Mouse (Mus musculus) B cell, adult 2 months (primary cell): ENCODE measurements around the gene Gm26727.
"Not testable (repeated sequence)": the region's sequence is repeated elsewhere in the genome, so short reads cannot be mapped to it uniquely, and the experiment has no call there.

Experiments used
- DNase-seq, 2 experiments: peaks; one replicate each; pipeline ENCODE4 v3.0.0; 2022

The Gm26727 gene

DNA sequence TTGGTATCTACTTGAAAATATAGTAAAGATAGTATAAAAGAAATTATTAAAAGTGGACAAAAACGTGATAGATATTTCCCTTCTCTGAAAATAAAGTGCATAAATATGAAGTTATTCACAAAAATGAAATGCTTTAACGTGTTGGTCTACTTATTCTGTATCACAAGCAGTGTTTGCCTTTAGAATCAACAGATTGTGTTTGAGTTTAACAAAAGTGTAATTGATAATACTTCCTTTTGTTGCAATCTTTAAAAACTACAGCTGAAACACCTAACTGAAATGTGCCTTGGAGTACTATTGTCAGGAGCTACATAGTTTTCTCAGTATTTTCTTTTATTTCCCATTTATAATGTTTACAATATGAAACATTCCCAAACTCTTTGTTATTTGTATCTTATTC, at the start of gene Gm26727:
TSS of gene Gm26727 (minus strand) at position 101 of the 400 bp plus-strand sequence.
- no peak for DNase-seq

DNA sequence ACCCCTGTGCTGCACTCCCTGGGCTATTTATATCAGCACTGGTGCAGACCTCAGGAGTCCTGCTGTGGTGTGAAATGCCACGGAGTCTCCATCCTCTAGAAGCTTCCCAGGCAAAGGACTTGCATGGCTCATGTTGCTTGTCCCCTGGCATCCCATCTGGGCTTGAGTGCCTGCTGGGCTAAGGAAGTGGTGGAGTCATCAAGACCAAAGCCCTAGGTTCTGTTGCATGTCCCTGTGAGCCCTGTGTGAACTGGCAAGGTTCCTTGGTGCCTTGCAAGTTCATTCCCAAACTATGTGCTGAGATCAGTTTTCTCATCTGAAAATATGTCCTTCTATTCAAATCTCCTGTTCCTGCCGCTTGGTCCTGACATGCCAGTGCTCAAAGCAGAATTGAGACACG, 48.1 kb upstream of the Gm26727 start:
- no peak for DNase-seq

DNA sequence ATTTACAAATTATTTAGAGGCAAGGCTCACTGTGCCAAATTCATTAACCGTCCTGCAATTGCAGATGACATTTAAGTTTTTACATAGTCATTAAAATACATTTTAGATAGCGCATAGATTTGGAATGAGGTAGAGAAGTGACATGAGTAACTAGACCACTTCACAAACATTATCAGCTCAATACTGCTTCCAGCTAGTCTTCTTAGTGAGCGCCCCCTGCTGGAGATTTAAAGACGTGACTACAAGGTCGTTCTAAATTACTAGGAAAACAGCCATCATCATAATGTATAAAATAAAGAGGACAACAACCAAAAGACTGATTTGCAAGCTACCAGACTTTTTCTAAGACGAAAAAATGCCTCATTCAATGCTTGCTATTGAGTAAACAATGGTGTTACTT, 44.8 kb upstream of the Gm26727 start:
- no peak for DNase-seq

DNA sequence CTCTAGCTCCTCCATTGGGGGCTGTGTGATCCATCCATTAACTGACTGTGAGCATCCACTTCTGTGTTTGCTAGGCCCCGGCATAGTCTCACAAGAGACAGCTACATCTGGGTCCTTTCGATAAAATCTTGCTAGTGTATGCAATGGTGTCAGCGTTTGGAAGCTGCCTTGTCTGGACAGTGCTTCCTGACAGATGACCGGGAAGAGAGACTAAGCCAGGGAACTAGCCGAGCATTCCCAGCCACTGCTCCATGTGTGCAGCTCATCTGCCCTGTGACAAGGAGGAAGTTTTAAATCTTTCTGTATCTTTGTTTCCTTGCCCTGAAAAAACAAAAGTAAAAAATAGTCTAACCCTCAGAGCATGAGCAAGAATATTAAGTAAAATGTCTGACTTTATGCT, 37.0 kb upstream of the Gm26727 start:
- DNase-seq: not testable (repeated sequence)

DNA sequence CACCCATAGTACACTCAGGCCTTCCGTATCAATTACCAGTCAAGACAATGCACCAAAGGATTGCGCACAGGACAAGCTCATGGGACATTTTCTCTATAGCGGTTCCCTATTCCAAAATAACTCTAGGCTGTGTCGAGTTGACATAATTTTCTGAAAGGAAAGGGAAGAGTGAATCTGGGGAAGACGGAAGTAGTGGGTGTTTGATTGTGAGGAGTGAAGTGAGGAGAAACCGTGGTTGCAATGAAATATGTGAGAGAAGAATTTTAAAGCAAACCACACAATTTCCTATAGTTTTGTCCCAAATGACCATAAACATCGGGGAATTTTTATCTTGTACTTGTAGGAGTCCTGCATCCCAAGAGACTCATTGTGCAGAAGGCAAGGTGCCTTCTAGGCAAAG, 34.1 kb upstream of the Gm26727 start:
- DNase-seq: no peak

DNA sequence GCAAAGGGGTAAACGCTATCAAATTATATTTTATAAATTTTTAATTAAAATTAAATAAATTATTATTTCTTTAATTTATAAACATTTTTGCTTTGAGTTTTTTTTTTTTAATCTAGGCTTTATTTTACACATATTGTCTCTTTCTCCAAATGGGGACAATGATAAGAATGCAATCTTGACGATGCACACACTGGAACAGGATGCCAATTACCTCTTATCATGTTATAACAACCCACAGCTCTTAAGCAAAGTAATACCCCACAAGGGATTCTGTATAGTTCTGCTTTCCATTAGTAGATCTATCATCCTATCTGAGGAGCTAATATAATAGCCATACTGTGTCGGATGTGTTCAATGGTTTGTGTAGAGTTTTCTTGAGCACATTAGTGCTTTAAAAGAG, 27.9 kb upstream of the Gm26727 start:
- DNase-seq: no peak

DNA sequence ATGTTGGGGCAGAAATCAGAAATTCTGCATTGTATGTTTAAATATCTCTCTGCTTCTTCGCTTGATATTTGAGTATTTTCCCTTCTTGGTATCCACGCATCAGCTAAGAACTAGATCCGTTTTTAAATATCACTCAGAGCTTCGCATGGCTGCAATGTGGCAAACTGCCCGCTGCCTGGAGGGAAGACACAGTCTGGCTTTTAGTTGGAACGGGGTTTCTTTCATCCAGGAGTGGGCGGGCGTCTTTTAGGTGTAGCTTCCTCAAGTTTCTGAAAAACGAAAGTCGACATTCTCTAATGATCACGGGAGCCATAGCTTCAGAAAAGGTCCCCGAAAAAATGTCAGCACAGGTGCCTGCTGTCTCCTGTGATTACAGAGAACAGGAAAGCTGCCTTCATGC, 14.2 kb upstream of the Gm26727 start:
- DNase-seq: no peak

DNA sequence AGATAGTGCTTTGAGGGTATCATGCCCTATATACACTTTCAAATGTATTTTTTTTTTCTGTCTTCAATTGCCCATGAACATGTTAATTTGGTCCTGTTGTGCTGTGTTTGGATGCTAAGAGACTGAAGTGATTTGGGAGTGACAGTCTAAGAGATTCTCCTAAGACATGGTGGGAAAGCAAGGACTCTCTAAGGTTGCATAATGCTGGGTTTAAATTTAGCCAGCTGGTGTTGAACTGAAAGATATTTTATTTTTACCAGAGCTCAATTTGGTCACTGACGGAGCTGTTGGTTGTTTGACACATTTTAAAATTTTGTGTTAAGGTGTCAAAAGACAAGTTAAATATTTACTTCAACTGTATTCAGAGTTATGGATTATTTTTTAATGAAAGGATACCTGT, 13.8 kb upstream of the Gm26727 start:
- DNase-seq: no peak

DNA sequence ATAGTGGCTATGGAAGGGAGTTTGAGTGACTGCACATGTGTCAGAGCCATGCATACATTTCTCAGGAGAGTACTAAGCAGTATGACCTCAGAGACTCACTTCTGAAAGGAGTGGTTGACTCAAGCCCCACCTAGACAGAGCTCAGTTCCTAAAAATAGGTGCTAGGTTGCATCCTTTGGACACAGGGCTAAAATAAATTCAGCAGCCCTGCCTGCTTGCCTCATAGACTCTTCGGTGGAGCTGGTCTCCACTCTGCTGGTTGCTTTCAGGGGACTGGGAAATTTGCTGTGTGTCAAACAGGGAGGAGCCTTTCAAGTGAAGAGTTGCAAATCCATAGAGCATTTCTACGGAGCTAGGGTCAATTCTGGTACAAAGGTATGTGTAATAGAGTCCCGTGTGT, 12.8 kb upstream of the Gm26727 start, which contains the start of gene Xirp2:
TSS of gene Xirp2 (plus strand) at position 223 of the 400 bp plus-strand sequence.
- no peak for DNase-seq

DNA sequence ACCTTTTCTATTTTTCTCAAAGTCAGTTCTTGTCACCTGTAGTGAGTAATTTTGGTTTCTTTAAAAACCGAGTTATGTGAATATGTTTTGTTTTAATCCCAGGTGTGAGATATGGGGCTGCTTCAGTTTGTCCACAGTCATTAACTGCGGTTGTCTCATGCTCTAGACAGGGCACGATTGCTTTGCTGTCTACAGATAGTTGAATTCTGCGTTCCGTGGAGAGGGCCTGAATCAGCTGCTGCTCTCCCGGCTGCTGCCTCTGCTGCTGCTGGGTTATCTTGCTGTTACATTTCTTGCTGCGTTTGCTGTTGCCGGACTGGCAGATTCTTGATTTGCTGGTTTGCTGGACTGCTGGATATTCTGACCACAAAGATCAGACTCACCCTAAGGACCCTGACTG, 5.3 kb upstream of the Gm26727 start:
- no peak for DNase-seq

DNA sequence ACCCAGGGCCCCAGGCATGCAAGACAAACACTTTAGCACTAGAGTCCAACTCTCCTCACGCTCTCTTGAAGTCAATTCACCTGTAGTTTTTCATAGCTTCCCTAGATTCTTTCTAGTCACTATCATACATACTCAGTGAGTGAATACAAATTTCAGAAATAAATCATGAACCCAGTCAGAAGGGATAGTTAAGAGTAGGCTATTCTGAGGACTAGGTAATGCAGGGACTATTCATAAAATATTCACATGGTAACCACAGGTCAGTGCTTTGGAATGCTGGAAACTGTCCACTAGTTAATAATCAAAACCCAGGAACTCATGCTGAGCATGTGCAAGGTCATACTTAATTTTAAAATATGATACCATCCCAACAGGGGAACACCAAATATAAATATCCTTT, 10.2 kb downstream of the Gm26727 start:
- no peak for DNase-seq

DNA sequence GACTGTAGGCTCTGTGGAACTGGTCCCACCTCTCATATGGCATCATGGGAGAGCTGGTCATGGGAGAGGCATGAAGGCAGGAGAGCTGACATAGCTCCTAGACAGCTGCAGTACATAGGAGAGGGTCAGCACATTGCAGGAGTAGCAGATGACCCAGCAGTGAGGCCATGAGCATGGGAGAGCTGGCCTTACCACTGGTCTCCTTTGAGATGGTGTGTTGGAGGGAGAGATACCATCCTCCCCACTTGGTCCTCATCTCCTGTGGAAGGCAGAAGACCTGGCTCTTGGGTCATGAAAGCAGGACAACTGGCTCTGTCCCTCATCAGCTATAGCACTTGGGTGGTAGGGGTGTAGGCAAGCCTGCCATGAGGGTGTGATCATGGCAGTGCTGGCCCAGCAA, 12.1 kb downstream of the Gm26727 start:
- DNase-seq: no peak

DNA sequence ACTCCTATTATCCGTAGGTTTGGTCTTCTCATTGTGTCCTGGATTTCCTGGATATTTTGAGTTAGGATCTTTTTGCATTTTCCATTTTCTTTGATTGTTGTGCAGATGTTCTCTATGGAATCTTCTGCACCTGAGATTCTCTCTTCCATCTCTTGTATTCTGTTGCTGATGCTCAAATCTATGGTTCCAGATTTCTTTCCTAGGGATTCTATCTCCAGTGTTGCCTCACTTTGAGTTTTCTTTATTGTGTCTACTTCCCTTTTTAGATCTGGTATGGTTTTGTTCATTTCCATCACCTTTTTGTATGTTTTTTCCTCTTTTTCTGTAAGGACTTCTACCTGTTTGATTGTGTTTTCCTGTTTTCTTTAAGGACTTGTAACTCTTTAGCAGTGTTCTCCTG, 19.6 kb downstream of the Gm26727 start, which contains the start of gene Gm21830:
TSS of gene Gm21830 (plus strand) at position 301 of the 400 bp plus-strand sequence.
- not testable (repeated sequence) for DNase-seq
